Mouse (Mus musculus): Measurements from ENCODE around the gene Cfc1. TPM values are rescaled to one million over a fixed set of nuclear protein-coding genes. Genes with fewer than 3 reads are reported as not detected.
"Not testable (repeated sequence)": the region's sequence is repeated elsewhere in the genome, so short reads cannot be mapped to it uniquely, and the experiment has no call there.

The Cfc1 gene
- total and polyA plus RNA-seq, 2 experiments from 2014 or later = 0.36 to 1.2 TPM

GRCm38 (mm10) chr1:34505970-34506551 is 29.4 kb upstream of the Cfc1 start:
- no peak overlapping the region for H3K9ac ChIP-seq (replicated peaks; ENCODE audit: low read length)
- WGBS = 78% methylated on average over 4 of the region's 4 CpGs
- no peak for TF ChIP-seq CTCF (IDR thresholded peaks at IDR 0.05; ENCODE audit: low read depth)
- no peaks in the 10 kb centered on the region for H3K4me1 ChIP-seq (ENCODE audit: insufficient read depth, low read length)
- no peak overlapping the region for H3K4me2 ChIP-seq (ENCODE audit: low read depth, low read length)
- no peak overlapping the region for H3K4me3 ChIP-seq (ENCODE audit: low read length)
- ATAC-seq (no peak), DNase-seq (ENCODE audit: low spot score) (no peak)
- H3K36me3 ChIP-seq (ENCODE audit: insufficient read depth, low read length) = no peaks in the 10 kb centered on the region
- no peaks in the 10 kb centered on the region for H3K27me3 ChIP-seq (ENCODE audit: insufficient read depth, low read length)
- H3K9me3 ChIP-seq (ENCODE audit: low read length) = no peaks in the 10 kb centered on the region
- no peak overlapping the region for H3K27ac ChIP-seq

GRCm38 (mm10) chr1:34507986-34508385 is 27.5 kb upstream of the Cfc1 start:
- H3K4me2 ChIP-seq (ENCODE audit: low read depth, low read length) = no peak overlapping the region
- WGBS = 74% methylated on average over 3 of the region's 3 CpGs
- no peaks in the 10 kb centered on the region for H3K4me1 ChIP-seq (ENCODE audit: insufficient read depth, low read length)
- H3K36me3 ChIP-seq (ENCODE audit: insufficient read depth, low read length) = no peaks in the 10 kb centered on the region
- H3K27ac ChIP-seq = no peak overlapping the region
- ATAC-seq (no peak), DNase-seq (ENCODE audit: low spot score) (no peak)
- no peak for TF ChIP-seq CTCF (IDR thresholded peaks at IDR 0.05; ENCODE audit: low read depth)
- H3K9ac ChIP-seq (replicated peaks; ENCODE audit: low read length) = no peak overlapping the region
- no peaks in the 10 kb centered on the region for H3K9me3 ChIP-seq (ENCODE audit: low read length)
- H3K4me3 ChIP-seq (ENCODE audit: low read length) = no peak overlapping the region
- H3K27me3 ChIP-seq (ENCODE audit: insufficient read depth, low read length) = no peaks in the 10 kb centered on the region

GRCm38 (mm10) chr1:34510575-34510981 is 24.9 kb upstream of the Cfc1 start:
- H3K9me3 ChIP-seq (ENCODE audit: low read length) = no peaks in the 10 kb centered on the region
- no peak for TF ChIP-seq CTCF (IDR thresholded peaks at IDR 0.05; ENCODE audit: low read depth)
- H3K4me1 ChIP-seq (ENCODE audit: insufficient read depth, low read length) = no peaks in the 10 kb centered on the region
- H3K27ac ChIP-seq = no peak overlapping the region
- ATAC-seq = no peak
- 0 out of 2 replicates have a peak overlapping the region, but pooled peaks have one; percentile 1 for H3K4me2 ChIP-seq (ENCODE audit: low read depth, low read length)
- H3K9ac ChIP-seq (replicated peaks; ENCODE audit: low read length) = no peak overlapping the region
- H3K36me3 ChIP-seq (ENCODE audit: insufficient read depth, low read length) = no peaks in the 10 kb centered on the region
- no peaks in the 10 kb centered on the region for H3K27me3 ChIP-seq (ENCODE audit: insufficient read depth, low read length)
- no peak for DNase-seq (ENCODE audit: low spot score)
- no peak overlapping the region for H3K4me3 ChIP-seq (ENCODE audit: low read length)
- 11% methylated on average over 7 of the region's 7 CpGs for WGBS

GRCm38 (mm10) chr1:34511027-34511426 is 24.4 kb upstream of the Cfc1 start:
- no peaks in the 10 kb centered on the region for H3K4me1 ChIP-seq (ENCODE audit: insufficient read depth, low read length)
- H3K36me3 ChIP-seq (ENCODE audit: insufficient read depth, low read length) = no peaks in the 10 kb centered on the region
- WGBS = 4% methylated on average over 3 of the region's 3 CpGs
- ATAC-seq = peak; percentile 64; the same call in 1 of the 2 replicates
- H3K4me3 ChIP-seq (ENCODE audit: low read length) = no peak overlapping the region
- H3K4me2 ChIP-seq (ENCODE audit: low read depth, low read length) = no peak overlapping the region
- DNase-seq (ENCODE audit: low spot score) = peak; percentile 69
- H3K9me3 ChIP-seq (ENCODE audit: low read length) = no peaks in the 10 kb centered on the region
- no peaks in the 10 kb centered on the region for H3K27me3 ChIP-seq (ENCODE audit: insufficient read depth, low read length)
- H3K9ac ChIP-seq (replicated peaks; ENCODE audit: low read length) = no peak overlapping the region
- no peak overlapping the region for H3K27ac ChIP-seq
- TF ChIP-seq CTCF (IDR thresholded peaks at IDR 0.05; ENCODE audit: low read depth) = peak; percentile 81

- DNase-seq (ENCODE audit: low spot score) (no peak), ATAC-seq (no peak)
- no peaks in the 10 kb centered on the region for H3K4me1 ChIP-seq (ENCODE audit: insufficient read depth, low read length)
- 81% methylated on average over 4 of the region's 4 CpGs for WGBS
- 0 out of 2 replicates have a peak, but pooled peaks have one; percentile 2 for TF ChIP-seq CTCF (IDR thresholded peaks at IDR 0.05; ENCODE audit: low read depth)
- no peaks in the 10 kb centered on the region for H3K9me3 ChIP-seq (ENCODE audit: low read length)
- H3K9ac ChIP-seq (replicated peaks; ENCODE audit: low read length) = no peak overlapping the region
- no peak overlapping the region for H3K27ac ChIP-seq
- H3K27me3 ChIP-seq (ENCODE audit: insufficient read depth, low read length) = no peaks in the 10 kb centered on the region
- H3K36me3 ChIP-seq (ENCODE audit: insufficient read depth, low read length) = no peaks in the 10 kb centered on the region
- no peak overlapping the region for H3K4me2 ChIP-seq (ENCODE audit: low read depth, low read length)
- H3K4me3 ChIP-seq (ENCODE audit: low read length) = no peak overlapping the region
Observed at GRCm38 (mm10) chr1:34513068-34513467, 22.4 kb upstream of the Cfc1 start.

- no peak overlapping the region for H3K4me2 ChIP-seq (ENCODE audit: low read depth, low read length)
- no peak for DNase-seq (ENCODE audit: low spot score)
- H3K4me1 ChIP-seq (ENCODE audit: insufficient read depth, low read length) = no peaks in the 10 kb centered on the region
- no peaks in the 10 kb centered on the region for H3K9me3 ChIP-seq (ENCODE audit: low read length)
- no peak for TF ChIP-seq CTCF (IDR thresholded peaks at IDR 0.05; ENCODE audit: low read depth)
- 62% methylated on average over 5 of the region's 5 CpGs for WGBS
- ATAC-seq = no peak
- no peak overlapping the region for H3K9ac ChIP-seq (replicated peaks; ENCODE audit: low read length)
- no peaks in the 10 kb centered on the region for H3K36me3 ChIP-seq (ENCODE audit: insufficient read depth, low read length)
- H3K27ac ChIP-seq = no peak overlapping the region
- H3K4me3 ChIP-seq (ENCODE audit: low read length) = no peak overlapping the region
- no peaks in the 10 kb centered on the region for H3K27me3 ChIP-seq (ENCODE audit: insufficient read depth, low read length)
Observed at GRCm38 (mm10) chr1:34516595-34516994, 18.9 kb upstream of the Cfc1 start.

GRCm38 (mm10) chr1:34517297-34517696 is 18.2 kb upstream of the Cfc1 start:
- H3K27ac ChIP-seq; H3K4me3 ChIP-seq (ENCODE audit: low read length); H3K4me1 ChIP-seq (ENCODE audit: insufficient read depth, low read length); H3K36me3 ChIP-seq (ENCODE audit: insufficient read depth, low read length); DNase-seq (ENCODE audit: low spot score); H3K4me2 ChIP-seq (ENCODE audit: low read depth, low read length); H3K27me3 ChIP-seq (ENCODE audit: insufficient read depth, low read length); H3K9me3 ChIP-seq (ENCODE audit: low read length); ATAC-seq; H3K9ac ChIP-seq (replicated peaks; ENCODE audit: low read length): not testable (repeated sequence)
- WGBS = 54% methylated on average over 6 of the region's 6 CpGs

GRCm38 (mm10) chr1:34517797-34518196 is 17.7 kb upstream of the Cfc1 start:
- H3K36me3 ChIP-seq (ENCODE audit: insufficient read depth, low read length); H3K27me3 ChIP-seq (ENCODE audit: insufficient read depth, low read length); ATAC-seq; H3K9me3 ChIP-seq (ENCODE audit: low read length); DNase-seq (ENCODE audit: low spot score); H3K27ac ChIP-seq; H3K4me1 ChIP-seq (ENCODE audit: insufficient read depth, low read length); H3K9ac ChIP-seq (replicated peaks; ENCODE audit: low read length); H3K4me2 ChIP-seq (ENCODE audit: low read depth, low read length); H3K4me3 ChIP-seq (ENCODE audit: low read length): not testable (repeated sequence)
- WGBS = 67% methylated on average over 1 of the region's 1 CpGs

All from hindbrain, postnatal 0 days (tissue).